Mouse (Mus musculus): ENCODE results near the gene Aif1l.

Aif1l gene

GRCm38 (mm10) chr2:31952725-31953124 lies 2.8 kb downstream of the Aif1l start:
- no peak for DNase-seq (ENCODE audit: low spot score)

- DNase-seq (ENCODE audit: low spot score): no peak
Measured at GRCm38 (mm10) chr2:31953687-31954086, 3.7 kb downstream of the Aif1l start.

DNA sequence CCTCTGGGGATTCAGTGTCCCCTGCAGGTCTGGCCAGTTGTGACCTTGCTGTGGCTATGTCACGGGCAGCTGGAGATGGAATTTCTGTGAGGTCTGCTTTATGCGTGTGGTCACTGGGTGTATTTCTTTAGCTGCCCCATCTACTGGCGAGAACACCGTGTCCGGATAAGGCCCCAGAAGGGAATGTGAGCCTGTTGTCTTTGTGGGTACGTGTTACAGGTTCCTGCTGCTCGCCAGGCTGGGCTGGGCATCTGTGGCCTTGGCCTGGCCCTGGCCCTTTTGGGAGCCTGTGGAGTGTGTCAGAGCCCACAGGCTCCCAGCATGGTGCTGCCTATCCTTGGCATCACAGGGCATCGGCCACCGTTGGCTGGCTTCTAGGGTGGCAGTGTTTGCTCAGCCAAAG lies 4.8 kb downstream of the Aif1l start:
- no peak for DNase-seq (ENCODE audit: low spot score)

- DNase-seq (ENCODE audit: low spot score): no peak
Measured at GRCm38 (mm10) chr2:31955686-31956085, 5.7 kb downstream of the Aif1l start.

DNA sequence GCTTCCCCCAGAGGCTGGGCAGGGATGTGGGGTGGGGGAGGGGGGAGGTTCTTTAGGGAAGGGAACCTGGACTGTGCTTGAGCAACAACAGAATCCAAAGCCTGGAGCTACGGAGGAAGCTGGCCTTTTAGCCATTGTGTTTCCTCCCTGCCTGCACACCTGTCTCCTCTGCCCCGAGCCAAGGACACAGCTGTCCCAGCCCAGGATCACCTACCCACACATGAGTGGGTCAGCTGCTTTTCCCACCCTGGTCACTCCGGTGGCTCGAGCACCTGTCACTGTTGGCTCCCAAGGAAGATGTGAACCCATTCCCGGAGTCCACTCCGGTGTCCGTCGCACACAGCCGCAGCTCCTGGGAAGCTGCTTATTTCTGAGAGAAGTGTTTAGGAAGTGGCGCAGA lies 7.3 kb downstream of the Aif1l start:
- no peak for DNase-seq (ENCODE audit: low spot score)

DNA sequence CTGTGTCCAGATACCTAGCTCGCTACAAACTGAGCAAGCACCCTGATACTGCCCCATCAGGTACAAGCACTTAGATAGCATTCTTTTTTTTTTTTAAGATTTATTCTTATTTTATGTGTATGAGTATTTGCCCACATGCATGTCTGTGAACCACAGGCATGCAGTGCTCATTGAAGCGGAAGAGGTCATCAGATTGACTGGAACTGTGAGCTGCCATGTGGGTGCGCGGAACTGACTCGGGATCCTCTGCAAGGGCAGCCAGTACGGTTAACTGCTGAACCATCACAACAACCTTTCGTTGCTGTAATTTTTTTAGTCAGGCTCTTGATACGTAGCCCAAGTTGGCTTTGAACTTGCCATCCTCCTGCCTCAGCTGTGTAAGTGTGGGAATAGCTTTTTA lies 11.0 kb downstream of the Aif1l start:
- no peak for DNase-seq (ENCODE audit: low spot score)

- no peak for DNase-seq (ENCODE audit: low spot score)
Measured at GRCm38 (mm10) chr2:31961791-31962222, 11.9 kb downstream of the Aif1l start.

DNA sequence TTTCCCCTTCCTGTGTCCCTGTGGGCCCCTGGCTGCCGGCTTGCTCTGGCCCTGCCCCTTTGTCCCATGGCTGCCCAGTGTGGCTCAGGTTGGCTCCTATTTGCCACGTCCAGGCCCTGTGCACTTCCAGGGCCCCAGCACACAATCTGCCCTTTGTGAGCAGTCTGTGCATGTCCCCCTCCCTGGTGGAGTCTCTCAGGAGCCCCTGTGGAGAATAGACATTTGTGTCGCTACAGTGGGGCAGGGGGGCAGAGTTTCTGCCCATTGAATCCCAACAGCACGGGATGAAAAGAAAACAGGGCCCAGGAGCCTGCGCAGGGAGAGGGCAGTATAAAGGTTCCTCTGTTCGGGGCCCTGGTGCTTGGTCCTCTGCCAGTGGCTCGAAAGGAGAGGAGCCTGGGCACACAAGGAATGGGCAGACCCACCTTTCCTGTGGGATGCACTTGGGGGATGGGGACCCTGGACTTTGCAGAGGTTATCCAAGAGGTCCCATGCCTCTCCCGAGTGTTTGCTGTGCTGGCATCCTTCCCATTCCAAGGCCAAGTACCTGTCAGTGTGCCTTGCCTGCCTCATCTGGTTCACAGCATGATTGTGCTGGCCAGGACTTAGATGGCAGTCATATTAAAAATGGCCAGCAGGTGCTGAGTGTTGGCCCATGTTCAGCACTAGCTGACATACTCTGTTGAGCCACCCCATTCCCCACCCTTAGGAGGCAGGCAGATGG lies 12.7 kb downstream of the Aif1l start:
- no peak for DNase-seq (ENCODE audit: low spot score)

DNA sequence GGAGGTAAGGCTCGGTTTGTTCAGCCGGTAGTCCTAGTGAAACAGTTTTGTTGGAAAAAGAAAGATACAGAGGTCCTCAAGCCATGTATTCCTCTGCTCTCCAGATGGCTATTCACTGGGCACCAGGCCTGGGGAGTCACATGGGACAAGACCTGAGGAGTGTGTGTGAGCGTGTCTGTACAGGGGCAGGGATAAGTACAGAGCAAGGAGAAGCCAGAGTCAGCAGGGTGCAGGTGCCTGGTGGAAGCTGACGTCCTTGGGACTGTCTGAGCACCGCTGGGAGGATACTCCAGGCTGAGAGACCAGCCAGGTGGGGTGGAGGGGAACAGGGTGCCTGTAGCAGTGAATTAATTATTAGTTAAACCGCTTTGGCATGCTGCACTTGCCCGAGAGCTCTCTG lies 13.6 kb downstream of the Aif1l start:
- DNase-seq (ENCODE audit: low spot score): no peak

DNA sequence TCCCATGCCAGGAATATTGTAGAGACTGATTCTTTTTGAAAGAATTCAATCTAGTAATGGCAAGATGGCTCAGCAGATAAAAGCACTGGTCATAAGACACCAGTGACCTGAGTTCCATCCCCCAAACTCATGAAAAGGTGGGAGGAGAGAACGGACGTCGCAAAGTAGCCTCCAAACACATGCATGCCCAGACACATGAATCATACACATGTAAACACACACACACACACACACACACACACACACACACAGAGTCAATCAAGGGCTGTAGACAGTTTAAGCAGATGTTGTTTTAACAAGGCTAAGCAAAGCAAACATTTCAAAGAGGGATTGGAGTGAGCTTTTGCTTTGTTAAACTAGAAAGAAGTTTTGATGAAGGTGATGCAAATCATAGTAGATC lies 14.3 kb downstream of the Aif1l start:
- DNase-seq (ENCODE audit: low spot score): no peak

DNA sequence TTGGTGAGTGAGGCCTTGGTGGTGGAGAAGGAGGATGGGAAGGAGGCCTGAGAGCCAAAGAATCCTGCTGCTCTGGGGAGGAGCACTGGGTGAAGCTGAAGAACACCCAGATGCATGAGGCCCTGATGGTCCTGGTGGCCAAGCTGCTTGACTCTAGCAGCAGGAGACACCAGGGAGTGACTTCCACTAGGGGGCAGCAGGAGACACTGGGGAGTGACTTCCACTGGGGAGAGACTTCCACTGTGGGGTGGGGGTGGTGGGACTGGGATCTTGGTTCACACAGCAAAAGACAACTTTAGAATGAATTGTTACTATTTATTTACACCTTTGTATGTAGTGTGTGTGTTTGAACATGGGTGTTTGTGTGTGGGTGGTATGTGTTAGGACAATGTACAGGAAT lies 15.2 kb downstream of the Aif1l start:
- DNase-seq (ENCODE audit: low spot score): peak; percentile 29

- DNase-seq (ENCODE audit: low spot score): no peak
Measured at GRCm38 (mm10) chr2:31966801-31967200, 16.9 kb downstream of the Aif1l start.

DNA sequence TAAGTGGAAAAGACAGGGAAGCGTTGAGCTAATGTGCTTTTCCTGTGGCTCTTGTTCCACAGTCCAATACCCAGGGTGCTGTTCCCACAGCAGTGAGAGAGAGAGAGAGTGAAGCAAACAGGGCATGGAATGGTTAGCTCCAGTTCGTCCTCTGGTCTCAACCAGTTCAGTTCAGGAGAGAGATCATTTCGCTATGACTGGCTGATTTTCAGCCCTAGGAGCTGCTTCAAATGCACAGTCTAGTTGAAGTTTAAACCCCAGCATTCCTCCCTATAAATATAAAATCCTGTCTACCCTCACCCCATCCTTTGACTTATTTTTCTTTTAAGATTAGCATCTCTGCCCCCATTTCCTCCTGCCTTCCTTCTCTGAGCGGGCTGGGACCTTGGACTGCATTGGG lies 22.6 kb downstream of the Aif1l start:
- DNase-seq (ENCODE audit: low spot score): no peak

DNA sequence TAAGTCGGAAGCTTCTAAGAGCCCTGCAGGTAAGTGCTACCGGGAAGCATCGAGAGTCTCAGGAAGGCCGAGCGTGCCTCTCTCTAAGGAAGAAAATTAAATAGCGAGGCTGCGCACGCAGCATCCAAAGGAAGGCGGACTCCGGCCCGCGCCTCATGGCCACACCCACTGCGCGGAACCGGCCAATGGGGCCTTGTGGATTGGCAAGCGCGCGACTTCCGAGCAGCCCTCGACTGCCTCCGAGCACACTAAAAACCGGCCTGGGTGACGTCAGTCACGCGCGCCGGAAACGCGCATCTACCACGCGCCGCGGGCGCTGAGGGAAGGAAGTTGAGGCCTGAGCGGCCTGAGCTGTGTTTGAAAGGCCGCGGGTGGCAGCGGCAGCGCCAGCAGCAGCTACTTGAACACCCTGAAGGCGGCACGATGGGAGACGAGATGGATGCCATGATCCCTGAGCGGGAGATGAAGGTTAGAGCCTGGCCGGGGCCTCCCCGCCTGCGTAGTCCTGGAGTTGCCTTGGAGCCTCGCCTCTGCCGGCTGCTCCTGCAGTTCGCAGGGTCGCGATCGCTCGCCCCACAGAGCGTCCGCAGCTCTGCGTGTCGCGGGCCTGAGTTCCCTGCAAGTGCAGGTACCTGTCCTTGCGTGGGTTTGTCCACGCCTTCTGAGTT lies 24.3 kb downstream of the Aif1l start, which contains the start of gene Nup214:
Gene Nup214, plus strand, starts transcription at position 296 of the 668 bp plus-strand sequence.
- DNase-seq (ENCODE audit: low spot score): peak; percentile 99

- DNase-seq (ENCODE audit: low spot score): peak; percentile 33
Measured at GRCm38 (mm10) chr2:31974809-31975371, 25.0 kb downstream of the Aif1l start.

DNA sequence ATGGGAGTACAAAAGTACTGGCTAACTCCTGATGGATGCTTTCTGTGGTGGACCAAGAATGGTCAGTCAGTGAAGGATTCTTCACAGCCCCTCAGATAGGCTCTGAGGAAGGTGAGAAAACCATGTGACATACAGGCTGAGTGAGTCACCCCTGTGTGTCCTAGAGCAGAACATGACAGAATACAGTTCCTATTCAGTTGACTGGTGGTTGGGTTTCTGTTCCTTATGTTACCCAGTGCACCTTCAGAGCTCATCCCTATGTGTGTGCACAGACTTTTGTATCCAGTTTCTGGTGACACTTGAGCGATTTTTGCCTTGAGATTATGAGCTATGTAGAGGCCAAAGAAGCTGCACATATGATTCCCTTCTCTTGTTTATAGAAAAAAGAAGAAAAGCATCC lies 37.8 kb downstream of the Aif1l start:
- no peak for DNase-seq (ENCODE audit: low spot score)

DNA sequence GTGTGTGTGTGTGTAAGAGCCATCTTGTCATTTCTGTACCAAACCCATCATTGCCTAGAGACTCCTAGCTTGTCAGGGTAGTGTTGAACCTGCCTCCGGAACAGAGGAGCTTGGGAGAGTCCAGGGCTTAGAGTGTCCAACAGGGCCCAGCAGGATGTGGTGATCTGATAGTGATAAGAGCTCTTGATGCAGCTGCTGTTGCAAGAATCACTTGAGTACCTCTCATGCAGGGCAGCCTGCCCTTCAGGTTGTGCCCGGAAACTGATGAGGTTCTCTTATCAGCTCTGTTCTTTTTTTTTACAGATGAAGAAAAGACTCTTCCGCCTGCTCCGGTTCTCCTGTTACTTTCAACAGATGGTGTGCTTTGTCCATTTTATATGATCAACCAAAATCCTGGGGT lies 41.0 kb downstream of the Aif1l start:
- DNase-seq (ENCODE audit: low spot score): no peak

GRCm38 (mm10) chr2:31994896-31995295 lies 45.0 kb downstream of the Aif1l start:
- DNase-seq (ENCODE audit: low spot score): no peak

DNA sequence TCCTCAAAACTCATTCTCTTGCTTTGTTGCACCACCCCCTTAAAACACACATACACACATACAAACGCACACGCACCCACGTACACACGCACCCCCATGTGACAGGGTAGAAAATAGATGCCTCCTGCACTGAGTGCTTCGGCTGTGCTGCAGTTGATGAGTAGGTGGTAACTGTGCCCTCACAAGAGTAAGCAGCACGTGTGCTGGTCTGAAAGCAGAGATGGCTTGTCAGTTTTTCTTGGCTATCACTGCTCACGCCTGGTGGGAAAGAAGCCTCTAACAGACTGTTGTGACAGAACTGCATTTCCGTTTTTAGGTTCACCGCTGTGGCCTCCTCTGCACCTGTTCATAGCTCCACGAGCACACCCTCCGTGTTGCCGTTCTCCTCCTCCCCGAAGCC lies 46.1 kb downstream of the Aif1l start:
- no peak for DNase-seq (ENCODE audit: low spot score)

DNA sequence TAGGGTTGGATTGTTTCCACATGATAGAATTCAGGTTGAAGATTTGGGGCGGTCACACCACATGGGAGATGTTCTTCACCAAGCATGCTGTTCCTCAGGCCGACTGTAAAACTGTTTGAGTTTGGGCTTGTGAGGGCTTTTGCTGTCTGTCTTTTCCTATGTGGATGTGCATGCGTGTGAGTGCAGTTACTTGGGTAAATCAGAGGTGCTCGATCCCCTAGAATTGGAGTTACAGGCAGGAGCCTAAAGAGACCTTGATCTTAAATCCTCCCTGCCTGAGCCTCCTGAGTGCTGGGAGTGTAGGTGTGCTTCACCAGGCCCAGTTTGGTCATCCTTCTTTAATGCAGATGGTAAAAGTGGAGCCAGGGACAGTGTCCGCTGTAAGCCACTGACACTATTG lies 47.6 kb downstream of the Aif1l start:
- no peak for DNase-seq (ENCODE audit: low spot score)

DNA sequence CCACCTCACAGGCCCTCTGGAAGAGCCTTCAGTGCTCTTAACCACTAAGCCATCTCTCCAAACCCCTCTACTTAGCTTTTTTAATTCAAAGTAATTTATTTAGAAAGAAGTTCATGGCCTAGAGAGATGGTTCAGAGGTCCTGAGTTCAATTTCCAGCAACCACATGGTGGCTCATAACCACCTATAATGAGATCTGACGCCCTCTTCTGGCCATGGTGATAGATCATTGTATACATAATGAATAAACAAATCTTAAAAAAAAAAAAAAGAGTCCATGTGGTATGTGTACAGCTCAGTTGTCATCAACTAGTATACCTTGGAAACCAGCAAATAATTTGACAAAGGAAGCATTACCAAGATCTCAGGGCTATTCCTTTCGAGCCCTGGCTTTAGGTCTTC lies 48.5 kb downstream of the Aif1l start:
- no peak for DNase-seq (ENCODE audit: low spot score)

DNA sequence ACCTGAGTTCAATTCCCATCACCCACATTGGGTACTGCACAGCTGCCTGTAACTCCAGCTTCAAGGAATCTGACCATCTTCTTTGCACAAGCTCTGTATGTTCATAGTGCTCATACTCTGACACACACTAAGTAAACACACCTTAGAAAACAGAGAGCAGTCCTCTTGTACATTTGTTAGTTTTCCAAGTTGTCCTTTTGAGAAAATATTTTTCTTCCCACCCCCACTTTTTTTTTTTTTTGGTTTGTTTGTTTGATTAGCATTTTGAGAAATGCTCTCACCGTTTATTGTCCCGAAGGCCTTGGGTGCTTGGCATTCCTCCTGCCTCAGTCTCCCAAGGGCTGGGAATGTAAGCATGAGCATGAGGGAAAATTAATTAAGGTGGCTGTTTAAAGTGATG lies 58.4 kb downstream of the Aif1l start:
- no peak for DNase-seq (ENCODE audit: low spot score)

DNA sequence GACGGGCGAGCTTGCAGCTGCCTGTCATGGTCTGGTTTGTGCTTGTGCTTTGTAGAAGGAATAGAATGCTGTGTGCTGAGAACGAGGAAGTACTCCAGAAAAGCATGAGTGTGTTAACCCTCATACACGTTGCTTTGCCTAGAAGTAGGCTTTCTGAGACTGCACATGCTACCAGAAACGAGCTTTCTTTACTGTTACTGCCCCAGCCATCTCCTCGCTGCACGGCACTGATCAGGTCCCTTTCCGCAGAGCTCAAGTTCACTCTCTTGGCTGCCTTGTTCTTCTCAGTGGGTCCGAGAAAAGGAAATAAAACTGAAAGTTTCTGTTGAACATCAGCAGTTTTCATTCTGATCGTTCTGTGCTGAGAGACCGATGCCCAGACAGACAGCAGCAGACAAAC lies 58.8 kb downstream of the Aif1l start:
- no peak for DNase-seq (ENCODE audit: low spot score)

DNA sequence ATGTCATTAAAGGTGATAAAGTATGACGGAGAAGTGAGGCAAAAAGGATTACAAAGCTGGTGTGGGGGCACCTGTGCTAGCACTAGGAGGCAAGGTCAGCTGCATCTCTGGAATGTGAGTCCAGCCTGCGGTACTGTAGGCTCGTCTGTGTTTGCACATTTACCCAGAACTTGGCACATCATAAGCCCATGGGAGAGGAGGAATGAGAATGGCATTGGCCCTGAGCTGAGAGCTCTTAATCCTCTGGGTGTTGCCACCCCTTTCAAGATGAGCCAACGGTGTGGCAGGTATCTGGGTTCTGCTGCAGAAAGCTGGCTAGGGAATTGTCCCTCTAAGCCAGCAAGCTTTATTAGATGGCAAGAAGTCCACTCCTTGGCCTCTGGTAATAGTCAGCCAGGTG lies 69.8 kb downstream of the Aif1l start:
- no peak for DNase-seq (ENCODE audit: low spot score)

Data from adipocyte (in vitro differentiated cells).